Mouse (Mus musculus) activated CD4-positive, CD25-positive, alpha-beta regulatory T cell, adult 4 months (primary cell): Measurements from ENCODE around the gene Rnf130. TPM values are rescaled to one million over a fixed set of nuclear protein-coding genes. Genes with fewer than 3 reads are reported as not detected.

Experiments used
- ATAC-seq: one replicate; pipeline ENCODE4 v1.8.0; 2017
- polyA plus RNA-seq, 2 experiments: library from polyadenylated mRNA; unstranded; fragments of 100-300 nt; shearing (Covaris generic); gene quantifications; one replicate each; pipeline ENCODE4 v1.2.1; 2017

Rnf130 gene
- polyA plus RNA-seq, 2 experiments from 2014 or later, result 0.73 to 1.9 TPM

DNA sequence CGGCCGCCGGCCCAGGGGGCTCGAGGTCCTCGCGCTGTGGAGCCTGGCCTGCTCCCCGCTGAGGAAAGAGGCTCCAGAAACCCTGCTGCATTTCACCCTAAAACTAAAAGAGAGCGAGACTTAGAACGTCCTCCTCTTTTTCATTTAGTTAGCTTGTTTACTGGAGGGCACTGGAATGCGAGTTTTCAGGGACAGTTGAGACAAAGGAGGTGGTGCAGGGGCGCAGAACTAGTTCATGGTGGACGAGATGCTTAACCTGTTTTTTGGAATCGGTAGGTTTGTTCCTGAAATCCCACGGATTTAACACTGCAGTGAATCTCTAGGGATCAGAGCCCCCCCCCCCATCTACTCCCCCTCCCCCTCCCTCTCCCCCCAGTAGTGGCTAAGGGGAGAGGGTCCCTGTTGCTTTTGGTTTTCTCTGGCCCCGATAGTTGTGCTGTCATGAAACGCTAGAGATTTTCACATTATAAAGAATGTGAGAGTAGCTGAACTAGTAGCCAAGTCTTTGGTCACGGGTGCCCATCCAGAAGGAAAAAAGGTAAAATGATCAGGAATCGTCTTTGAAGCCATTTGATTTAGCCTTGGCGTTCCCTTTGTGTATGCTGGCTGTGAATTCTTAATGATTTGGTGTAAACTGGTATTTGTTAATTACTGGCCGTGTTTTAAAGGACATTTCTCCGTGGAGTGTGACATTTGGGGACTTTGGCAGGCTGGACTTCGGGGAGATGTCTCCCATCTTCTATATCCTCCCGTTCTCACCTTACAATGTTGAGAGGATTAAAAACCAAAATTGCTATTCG, 775 bp downstream of the Rnf130 start:
- ATAC-seq, result no peak

DNA sequence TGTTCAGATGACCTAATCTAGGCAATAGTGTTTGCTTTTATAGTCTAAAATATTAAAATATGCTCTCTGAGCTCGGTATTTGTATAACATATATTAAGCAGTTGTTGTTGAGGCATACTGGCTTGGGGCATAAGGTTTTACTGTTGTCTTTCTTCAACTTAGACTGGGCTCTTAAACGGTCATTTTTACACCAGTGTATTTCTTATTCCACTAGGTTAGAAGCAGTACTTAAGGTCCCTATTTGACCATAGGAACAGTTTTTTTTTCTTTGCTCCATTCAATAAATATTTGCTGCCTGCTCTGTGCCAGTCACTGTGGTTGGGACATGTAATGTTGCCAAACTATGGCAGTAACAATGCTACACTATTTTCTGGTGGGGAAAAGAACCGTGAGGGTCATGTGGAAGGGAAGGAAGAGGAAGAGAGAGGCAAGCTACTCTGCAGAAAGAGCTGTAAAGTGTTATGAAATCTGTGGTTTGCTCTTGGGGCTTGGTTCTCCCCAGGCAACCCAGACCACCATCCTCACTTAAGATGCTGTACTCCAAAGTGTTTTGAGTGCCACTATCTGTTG, 1.5 kb downstream of the Rnf130 start:
- no peak for ATAC-seq

DNA sequence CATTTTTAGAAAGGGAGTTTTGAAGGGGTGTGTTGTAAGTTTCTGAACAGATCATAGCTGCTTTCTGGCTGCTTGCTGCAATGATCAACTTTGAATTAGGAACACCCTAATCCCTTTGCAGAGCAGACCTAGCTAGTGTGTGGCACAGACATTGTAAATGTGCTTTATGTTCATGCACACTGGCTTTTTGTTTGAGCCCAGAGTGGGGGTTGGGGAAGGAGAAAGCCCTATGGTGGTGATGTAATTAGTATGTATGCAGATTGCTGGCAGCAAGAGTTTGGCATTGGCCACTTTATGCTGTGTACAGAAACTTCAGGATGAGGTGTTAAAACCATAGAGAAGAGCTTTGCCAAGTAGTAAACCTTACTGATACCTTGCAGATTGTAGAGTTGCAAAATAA, 3.3 kb downstream of the Rnf130 start:
- no peak for ATAC-seq

DNA sequence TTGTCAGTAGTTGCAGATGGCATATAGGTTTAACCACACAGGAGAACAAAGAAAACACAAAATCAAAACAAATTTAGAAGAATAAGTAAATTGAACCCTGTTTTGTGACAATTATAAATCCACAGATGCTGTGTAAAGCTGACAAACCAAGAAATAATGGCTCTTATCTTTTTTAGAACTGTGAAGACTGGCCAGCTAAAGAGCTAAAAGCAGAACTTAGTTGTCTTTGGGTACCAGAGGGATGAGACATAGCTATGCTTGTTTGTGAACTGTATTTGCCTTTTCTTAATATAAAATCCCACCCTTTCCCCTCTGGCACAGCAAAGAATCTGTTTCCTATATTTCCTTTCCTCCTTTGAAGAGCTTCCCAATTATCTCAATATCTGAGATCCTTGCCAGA, 9.0 kb downstream of the Rnf130 start:
- no peak for ATAC-seq

DNA sequence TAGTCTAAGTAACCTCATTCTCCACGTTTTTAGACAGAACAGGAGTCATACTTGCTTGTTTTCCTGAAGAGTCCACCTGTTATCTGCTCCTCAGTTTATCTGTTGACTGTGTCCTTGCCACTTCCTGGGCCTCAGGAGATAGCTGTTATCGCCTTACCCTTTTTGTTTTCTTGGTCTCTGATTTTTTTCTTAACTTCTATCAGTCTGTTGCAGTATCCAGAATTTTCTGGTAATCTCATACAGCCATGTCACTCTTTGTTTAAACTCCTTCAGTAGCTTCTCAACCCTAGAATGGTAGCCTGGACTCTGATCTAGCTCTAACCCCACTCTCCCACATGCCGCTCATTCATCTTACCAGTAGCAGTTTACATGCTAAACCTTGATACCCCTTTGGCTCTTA, 10.6 kb downstream of the Rnf130 start:
- ATAC-seq, result no peak

DNA sequence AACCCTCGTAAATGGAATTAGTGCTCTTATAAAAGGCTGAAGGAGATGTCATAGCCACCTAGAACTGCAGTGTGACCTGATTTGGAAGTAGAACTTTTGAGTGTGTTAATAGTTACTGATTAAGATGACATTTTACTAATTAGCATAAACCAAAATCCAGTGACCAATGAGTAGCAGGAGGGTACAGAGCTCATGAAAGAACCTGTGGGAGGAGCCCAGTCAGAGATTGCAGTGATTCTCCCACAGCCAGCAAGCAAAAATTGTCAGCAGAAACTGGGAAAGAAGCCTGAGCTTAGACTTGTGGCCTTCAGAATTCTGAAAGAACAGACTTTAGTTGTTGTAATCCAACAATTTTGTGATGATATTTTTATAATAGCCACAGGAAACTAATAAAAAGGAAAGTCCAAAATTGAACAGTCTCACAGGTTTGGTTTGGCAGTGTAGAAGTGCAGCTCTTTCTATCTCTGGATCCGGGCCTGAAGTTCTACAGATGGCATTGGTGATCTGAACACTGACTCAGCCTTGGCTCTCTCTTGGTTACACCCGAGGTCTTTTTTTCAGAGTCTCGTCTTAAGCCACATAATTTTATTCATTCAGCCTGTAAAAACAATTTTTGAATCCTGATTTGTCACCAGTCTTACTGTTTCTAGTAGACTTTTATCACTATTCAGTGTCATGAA, 11.8 kb downstream of the Rnf130 start:
- no peak for ATAC-seq

DNA sequence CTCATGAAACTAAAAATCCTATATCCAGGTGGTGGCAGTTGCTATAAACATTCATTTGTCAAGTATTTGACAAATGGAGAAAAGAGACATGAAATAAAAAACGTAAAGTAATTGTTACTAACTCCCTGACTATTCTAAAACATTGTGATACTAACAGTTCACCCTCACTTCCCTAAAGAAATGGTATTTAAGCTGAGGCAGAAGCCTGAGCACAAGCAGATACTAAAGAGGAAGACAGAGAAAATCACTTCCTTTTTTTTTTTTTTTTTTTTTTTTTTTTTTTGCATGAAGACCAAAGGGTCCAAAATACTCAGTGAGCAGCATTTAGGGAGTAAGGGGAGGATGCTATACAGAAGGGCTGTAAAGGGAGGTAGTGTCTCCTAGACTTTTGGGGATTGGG, 13.6 kb downstream of the Rnf130 start:
- no peak for ATAC-seq

DNA sequence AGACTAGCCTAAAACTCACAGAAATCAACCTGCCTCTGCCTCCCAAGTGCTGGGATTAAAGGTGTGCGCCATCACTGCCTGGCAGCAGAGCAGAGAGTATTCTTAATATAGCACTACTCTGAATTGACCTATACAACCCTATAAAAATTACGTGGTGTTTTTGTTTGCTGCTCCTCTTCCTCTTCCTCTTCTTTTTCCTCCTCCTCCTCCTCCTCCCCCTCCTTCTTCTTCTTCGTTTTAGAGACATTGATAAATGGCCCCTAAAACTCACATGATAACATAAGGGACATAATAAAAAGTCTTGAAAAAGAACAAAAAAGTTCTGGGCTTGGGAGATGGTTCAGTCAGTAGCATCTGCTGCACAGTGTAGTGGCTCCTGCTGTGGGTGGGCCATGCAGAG, 16.0 kb downstream of the Rnf130 start:
- ATAC-seq, result no peak

DNA sequence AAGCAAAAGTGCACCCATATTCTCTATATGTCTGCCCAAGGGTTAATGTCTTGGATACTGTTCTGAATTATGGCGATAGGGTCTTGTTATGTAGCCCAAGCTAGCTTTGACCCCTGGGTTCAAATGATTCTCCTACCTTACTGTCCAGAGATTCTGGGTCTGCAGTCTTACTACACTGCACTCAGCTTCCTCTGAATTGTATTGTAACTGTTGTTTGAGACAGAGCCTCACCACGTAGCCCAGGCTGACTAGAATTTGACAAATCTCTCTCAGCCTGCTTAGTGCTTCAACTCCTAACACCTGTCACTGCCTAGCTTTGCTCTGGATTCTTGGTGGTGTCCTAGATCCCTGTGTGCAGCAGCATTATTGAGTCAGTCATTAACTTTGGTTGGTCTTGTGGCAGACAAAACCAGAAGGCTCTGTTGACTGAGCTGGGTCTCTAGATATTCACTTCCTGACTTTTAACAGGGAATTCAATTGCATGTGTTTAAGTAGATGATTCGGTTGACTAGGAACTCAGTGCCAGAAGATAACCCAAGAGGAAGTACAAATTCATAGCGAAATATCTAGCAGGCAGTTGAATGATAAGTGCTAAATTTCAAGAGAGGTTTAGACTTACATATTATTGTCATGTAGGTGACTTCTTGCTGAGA, 17.3 kb downstream of the Rnf130 start:
- no peak for ATAC-seq

DNA sequence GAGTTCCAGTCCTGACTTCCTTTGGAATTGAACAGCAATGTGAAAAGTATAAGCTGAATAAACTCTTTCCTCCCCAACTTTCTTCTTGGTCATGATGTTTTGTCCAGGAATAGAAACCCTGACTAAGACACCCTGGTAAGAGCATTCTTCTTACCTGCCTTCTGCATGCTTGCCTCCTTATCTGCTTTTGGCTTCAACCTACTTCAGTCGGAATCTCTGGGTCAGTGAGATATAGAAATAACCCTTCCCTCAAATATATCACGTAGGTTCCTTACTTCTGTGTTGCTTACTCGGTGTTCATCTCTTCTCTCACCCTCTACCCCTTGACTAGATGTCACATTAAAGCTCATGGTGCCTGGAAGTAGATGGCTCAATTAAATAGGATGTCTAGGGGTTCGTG, 19.3 kb downstream of the Rnf130 start:
- ATAC-seq, result no peak

DNA sequence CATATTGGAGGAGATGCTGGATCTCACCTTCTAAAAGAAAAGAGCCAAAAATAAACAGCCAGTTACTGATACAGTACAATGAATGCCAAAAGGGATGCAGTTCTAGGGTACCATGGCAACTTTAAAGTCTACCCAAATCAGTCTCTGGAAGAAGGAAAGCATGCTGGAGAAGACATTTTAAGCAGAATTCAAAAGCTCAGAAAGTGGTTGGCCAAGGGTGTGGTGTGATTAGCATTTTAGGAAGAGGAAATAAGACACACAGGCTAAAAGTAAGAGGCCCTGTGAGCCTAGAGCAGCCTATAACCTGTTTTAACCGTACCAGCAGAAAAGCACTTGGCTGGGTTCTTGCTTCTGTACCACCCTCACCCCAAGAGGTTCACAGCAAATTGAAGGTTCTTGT, 22.5 kb downstream of the Rnf130 start:
- ATAC-seq, result no peak

DNA sequence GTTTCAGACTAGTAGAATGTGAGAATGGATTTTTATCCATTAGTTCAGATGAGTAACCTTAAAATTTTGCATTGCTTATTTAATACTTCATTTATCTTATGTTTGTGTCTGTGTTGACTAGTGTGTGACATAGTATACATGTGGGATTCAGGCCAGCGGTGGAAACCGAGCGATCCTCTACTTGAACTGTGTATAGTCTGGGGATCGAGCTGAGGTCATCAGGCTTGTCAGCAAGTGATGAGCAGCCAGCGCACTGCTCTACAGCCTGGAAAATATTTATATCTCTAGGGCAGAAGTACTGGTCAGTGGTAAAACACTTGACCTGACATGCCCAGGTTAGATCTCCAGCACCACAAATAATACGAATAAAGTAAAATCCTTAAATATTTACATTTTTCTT, 23.0 kb downstream of the Rnf130 start:
- ATAC-seq, result no peak

DNA sequence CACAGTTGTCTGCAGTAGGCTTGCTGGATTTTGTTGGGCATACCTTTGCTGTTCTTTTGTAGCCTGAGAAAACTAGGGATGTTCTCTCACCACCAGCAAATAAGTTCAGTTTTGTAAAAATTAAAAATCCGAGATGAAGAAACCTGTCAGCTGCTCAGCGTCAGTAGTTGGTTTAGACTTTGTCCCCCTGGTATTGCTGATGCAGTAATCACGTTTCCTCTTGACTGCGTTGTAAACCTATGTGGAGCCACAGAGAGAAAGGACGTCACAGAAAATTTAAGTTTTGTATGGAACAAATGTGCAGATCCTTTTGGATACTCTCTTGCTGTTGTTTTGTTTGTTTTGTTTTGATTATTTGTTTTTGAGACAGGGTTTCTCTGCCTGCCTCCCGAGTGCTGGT, 25.2 kb downstream of the Rnf130 start:
- ATAC-seq, result no peak

DNA sequence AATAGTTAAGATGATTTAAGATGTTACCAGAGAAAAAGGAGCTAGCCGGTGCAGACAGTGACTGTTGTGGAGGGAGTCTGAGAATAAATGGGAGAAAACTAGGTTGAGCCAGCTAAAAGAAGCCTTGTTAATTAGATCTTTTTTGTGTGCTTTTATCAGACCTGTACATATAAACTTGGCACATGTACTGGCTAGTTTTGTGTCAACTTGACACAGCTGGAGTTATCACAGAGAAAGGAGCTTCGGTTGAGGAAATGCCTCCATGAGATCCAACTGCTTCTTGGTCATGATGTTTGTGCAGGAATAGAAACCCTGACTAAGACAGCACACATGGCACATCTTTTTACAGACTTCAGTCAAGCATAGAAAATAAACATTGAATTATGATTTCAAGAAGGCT, 32.6 kb downstream of the Rnf130 start:
- no peak for ATAC-seq

DNA sequence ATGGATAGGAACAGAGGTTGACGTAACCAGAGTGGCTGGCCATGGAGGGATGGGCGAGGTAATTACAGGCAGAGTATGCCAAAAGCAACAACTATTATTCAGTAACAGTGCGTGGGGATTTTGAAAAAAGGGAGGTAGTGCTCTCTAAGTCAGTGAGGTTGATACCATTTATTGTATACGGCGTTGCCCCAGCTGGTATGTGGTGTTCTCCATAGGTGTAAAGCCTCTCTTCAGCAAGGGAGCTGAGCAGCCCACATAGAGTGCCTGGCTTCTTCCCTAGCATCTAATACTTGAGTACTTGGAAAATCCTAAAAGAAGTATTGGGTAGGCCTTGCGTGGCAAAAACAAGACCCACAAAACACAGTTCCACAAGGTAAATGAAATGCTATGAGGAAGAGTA, 33.1 kb downstream of the Rnf130 start:
- ATAC-seq, result no peak

DNA sequence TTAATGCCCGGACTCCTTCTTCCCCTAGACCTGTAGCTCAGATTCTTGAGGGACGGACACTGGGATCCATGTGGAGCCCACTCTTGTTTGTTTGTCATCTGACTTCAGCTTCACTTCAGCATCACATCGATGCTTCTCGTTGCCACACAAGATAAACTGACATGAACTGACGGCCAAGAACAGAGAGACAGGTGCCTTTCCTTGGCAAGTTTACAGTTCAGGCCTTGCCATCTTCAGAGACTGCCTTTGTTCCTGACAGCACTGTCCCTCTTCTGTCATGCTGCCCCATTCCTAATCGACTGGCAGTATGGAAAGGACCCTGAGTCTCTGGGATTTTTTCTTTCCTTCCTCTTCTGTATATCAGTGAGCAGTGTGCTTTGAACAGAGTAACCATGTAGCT, 33.9 kb downstream of the Rnf130 start:
- ATAC-seq, result no peak

DNA sequence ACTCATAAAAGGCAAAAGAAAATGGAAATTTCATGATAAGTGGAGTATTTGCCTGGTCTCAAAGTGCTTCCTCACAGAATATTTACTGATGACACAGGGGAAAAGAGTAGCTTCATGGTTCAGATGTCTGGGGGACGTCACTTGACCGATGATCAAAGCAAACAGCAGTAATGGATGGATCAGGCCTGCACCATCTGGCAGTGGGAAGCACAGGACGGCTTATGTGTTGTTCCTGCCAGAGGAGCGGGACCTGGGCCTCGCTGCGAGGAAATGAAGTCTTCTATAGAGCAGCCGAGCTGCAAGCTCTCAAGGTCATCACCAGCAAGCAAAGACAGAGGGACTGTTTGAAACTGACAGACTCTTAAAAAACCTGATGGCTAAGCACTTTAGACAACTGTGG, 37.0 kb downstream of the Rnf130 start:
- no peak for ATAC-seq

DNA sequence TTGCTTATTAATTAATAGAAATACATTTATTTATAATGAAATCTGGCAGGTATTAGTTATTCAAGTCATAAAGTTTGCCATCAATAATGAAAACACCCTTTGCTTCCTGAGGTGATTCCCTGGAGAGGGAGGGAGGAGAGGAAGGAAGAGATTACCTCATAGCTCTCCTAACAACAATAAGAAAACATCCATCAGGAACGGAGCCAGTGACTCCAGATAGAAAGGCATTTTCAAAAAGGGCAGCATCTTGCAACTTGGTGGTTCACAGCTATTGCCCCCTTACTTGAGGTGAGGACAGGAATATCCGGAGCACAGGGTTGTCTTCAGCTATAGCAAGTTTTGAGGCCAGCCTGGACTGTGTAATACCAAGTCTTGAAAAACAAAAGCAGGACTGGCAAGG, 40.9 kb downstream of the Rnf130 start:
- no peak for ATAC-seq

DNA sequence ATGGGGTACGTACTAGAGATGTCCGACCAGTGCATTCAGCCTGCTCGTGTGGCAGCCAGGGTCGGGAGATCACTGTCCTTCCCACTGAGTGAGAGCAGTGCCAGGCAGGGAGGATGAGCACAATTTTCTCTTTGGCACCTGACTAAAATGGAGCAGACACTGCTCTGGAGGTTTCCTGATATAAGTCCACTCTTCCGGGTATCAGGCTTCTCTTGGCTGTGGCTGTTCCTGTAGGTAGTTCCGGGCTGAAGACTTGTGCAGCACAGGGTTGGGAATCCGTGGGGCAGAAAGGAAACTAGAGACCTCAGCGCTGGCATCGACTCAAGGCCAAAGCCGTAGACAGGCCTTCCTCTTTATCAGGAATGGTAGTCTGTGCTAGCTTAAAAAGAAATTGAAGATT, 48.7 kb downstream of the Rnf130 start:
- ATAC-seq, result no peak

DNA sequence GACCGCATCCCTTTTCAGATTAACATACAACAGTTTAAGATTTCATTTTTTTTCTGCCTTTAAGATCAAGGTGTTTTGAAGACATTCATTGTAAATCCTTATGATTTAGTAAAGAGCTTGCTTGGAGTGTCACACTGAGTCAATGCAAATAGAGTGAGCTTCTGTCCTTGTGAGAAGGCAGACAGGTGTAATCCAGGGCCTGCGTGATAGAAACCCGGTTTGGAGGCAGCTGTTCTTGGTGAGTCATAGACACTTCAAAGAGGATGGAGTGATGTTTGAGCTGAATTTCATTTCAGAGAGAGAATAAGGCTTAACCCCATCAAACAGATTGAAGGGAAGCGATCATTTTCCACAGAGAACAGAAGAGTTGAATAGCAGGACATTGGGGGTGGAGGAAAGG, 51.6 kb downstream of the Rnf130 start:
- no peak for ATAC-seq

DNA sequence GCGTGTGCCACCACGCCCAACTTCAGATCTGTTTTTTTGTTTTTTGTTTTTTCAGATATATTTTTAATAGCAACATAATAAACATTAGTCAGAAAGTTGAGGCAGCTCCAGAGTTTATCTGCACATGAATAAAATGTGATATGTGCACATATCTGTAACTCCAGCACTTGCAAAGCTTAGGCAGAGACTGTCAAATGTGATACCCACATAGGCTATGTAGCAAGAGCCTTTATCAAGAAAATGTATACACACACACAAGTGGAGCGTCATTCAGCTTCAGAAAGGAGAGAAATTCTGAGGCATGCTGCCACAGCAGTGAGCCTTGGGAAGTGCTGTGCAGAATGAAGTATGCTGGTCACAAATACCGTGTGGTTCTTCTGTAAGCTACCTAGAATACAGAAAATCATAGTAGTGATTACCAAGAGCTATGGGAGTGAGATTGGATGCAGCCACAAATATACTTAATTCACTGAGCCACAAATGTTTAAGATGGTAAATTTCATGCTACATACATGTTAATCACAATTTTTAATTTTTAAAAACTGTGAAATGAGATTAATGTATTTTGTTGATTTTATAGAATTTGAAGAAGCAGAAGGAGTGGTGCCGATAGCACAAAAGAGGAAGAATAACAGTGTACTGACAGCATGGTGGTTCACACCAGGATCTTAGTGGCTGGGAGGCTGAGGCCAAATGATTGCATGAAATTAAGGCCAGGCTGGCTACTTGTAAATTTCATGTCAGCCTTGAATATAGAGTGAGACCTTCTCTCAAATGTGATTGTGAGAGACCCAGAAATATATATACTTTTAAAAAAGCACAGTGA, 56.4 kb downstream of the Rnf130 start:
- no peak for ATAC-seq

DNA sequence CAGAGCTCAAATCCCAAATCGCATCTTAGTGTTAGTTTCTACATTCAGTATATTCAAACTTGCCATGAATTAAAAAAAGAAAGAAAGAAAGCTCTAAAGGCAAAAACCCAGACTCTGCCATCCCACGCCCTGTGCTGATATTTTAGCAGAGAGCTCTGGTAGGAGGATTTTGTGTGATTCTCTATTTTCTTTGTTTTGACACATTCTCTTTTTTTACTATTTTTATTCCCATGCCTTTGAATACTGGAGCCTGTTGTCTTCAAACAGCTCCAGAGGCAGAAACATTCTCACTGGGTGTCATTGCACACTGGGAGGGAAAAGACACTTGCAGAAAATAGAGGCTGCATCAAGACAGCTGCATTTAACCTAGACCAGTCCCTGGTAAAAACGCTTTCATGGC, 61.1 kb downstream of the Rnf130 start:
- no peak for ATAC-seq

DNA sequence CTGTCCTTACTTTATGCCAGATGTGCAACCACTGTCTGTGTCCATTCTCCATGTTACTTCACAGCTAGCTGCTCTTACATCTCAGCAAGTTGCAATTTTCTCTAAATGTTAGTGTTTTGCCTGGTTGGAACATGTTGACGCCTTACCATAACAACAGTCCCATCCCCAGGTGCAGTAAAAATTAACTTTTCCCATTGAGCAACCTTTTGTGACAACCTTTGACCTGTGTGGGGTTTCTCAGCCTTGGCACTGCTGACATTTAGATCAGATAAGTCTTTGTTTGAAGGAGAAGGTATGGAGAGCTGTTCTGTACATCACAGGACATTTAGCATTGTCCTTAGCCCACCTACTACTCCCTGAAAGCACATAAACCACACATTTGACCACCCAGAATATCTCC, 64.7 kb downstream of the Rnf130 start:
- ATAC-seq, result no peak
